Mouse (Mus musculus) A20 (cell line): ENCODE measurements around the gene Wif1.
A peak's percentile ranks its signal among the peaks of the same experiment; 100 is the strongest.

ENCODE experiments used
- DNase-seq: peaks from one replicate; pipeline ENCODE4 v3.0.0-alpha.2; 2011; ENCODE audit warnings: low read depth, low spot score

The Wif1 gene

DNA sequence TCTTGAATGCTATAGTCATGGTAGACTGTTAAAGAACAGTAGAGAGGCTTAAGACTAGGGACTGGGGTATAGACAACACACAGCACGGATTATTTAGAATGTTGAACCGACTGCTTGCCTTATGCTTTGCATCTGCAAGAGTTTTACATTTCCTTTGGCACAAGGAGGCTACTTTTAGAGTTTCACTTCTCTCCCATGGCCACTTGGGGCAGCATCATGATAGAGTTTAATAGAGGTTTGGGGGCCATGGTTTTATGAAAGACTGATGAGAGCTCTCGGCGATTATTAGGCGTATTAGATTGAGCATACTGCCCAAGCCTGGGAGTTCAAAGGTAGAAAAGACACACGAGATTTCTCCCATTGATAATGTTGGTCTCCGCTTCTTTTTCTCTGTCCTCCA lies 37.0 kb downstream of the Wif1 start:
- no peak for DNase-seq

- DNase-seq: no peak
These were observed 46.7 kb downstream of the Wif1 start for GRCm38 (mm10) chr10:121080500-121080899.

GRCm38 (mm10) chr10:121082881-121083280 lies 49.1 kb downstream of the Wif1 start:
- DNase-seq: no peak

DNA sequence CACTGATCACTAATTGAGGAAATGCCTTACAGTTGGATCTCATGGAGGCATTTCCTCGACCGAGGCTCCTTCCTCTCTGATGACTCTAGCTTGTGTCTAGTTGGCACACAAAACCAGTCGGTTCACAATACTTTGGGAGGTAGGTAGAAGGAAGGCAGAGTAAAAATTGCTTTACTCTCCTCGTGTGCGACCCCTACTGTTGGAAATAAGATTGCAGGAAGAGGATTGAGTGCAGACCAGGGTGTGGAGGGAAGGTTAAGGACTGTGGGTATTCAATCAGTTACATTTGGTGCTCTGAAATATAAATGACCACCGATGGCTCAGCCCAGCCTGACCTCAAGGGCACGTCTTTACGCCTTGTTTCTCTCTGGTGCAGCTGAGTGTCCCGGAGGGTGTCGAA lies 49.8 kb downstream of the Wif1 start:
- DNase-seq: peak; percentile 39

- no peak for DNase-seq
These were observed 54.9 kb downstream of the Wif1 start for GRCm38 (mm10) chr10:121088679-121089078.

GRCm38 (mm10) chr10:121089312-121089711 lies 55.6 kb downstream of the Wif1 start:
- DNase-seq: peak; percentile 52

DNA sequence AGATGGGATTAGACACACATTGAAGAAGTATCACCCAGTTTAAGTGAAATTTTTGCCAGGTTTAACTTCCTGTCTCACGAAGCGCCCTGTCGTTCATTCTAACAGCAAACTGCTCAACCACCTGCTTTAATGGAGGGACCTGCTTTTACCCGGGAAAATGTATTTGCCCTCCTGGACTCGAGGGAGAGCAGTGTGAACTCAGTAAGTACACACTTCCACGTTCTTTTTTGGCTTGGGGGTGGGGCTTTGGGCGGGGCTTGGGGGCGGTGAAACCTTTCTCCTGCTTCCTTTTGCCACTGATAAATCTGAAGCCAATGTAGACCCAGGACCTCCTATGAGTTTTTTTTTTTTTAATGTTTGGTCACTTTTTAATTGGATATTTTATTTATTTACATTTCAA lies 56.2 kb downstream of the Wif1 start:
- DNase-seq: peak; percentile 63

DNA sequence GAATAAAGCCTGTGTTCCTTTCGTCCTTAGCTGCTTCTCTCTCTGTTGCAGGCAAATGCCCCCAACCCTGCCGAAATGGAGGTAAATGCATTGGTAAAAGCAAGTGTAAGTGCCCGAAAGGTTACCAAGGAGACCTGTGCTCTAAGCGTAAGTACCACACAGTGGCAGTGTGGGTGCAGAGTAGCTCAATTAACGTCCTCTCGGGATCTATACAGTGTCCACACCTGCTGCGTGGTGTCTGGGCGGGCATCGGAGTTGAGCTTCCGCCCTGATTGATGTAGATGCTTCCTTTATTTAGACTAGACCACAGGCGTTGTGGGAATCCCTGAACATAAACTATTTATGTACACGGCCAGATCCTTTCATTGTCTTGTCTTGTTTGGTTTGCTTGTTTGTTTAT lies 62.2 kb downstream of the Wif1 start:
- no peak for DNase-seq

GRCm38 (mm10) chr10:121098263-121098662 lies 64.5 kb downstream of the Wif1 start:
- no peak for DNase-seq

DNA sequence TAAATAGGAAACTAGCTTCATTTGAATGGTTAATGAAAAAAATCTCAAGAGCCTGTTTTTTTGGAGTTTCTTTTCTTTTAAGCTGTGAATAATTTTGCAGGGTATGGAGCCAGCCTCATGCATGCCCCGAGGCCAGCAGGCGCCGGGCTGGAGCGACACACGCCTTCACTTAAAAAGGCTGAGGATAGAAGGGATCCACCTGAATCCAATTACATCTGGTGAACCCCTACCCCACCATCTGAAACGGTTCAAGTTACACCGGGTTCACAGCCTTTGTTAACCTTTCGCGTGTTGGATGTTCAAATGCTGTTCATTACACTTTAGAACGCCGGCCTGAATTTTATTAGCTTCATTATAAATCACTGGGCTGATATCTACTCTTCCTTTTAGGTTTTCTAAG lies 65.9 kb downstream of the Wif1 start:
- no peak for DNase-seq

DNA sequence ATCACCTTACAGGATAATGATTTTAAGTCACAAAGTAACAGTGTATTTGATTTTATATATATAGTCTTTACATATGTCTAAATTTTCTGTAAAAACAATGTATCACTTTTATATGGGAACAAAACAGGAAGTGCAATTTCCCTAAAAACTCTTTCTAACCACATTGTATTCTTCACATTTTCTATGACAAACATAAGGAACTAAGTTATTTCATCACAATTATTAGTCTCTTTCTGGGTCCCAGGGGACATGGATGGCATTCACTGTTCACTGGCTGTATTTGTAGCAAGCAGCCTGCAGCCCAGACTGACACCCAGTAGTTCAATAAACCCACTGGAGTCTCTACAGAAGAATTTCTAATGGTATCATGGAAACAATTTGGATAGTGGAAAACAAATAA lies 82.4 kb downstream of the Wif1 start:
- no peak for DNase-seq

DNA sequence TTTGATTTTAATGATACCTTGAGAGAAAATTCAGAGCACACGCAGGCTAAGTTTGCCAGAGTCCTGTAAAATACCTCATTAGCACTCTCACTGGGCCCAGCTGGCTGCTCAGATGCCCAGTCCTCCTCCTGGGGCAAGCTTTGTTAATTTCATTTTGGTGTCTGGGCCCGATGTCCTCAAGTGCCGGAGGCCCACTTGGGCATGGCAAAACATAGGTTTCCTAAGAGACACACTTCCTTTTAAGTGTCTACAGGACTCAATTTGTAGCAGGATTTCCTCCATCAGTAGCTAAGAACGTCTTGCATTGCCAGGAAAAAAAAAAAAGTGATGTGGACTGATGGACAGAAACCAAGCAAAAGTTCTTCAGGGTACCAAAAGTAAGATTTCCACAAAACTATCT lies 82.9 kb downstream of the Wif1 start:
- DNase-seq: no peak

GRCm38 (mm10) chr10:121120751-121121150 lies 87.0 kb downstream of the Wif1 start:
- DNase-seq: no peak

DNA sequence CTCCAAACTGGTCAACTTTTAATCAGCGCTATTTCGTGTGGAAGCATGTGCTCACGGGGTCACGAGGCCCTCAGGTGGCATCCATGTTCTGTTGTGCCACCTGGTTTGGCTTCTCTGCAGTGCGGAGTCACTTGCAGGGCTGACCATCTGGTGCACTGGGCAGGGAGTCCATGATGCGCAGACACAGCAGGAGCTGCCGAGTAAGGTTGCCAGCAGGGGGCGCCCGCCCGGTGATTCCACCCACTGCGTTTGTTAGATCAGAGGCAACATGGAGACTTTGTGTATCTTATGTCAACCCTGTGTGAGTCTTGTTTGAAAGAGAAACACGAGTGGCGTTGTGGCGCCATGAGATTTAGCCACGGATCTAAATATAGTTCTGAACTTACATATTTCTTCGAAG lies 90.7 kb downstream of the Wif1 start:
- peak; percentile 63 for DNase-seq

DNA sequence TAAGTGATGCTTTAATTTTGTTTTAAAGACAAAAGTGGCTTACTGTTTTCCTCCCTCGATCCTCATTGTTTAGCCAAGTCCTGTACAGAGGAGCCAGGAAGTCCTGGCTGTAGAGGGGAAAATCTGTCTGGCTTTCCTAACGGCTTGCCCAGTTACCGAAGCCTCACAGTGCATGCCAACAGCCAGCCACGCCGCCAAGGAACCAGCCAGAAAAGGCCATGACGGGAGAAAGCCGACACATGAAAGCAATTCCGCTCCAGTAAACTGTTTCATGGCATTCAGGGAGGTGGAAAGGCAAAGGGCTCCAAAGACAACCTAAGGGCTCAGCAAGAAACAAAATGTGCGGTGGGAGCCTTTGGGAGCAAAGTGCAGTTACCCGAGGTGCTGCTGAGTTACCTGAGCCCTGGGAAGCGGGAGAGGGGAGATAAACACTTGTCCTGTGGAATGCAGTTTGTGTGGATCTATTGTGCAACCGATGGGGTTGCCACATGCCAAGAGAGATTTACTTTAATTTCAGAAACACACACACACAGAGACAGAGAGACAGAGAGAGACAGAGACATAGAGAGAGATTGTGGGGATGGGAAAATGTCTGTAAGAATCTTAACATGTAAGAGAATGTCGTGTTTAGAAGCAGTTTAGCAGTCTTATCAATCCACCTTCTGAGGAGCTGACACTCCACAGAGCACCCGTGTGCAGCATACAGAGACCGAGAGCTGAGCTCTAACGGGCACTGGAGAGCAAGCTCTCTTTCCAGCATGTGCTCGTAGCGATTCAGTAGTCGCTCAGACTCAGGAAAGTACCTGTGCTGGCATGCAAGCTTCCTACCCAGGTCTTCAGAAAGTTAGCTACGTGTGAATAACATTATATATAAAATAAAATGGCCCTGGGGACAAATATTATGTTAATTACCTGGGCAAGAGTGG lies 95.5 kb downstream of the Wif1 start:
- no peak for DNase-seq
